ENCODE assay signal across 7 mouse cellular contexts in the genomic region with DNA sequence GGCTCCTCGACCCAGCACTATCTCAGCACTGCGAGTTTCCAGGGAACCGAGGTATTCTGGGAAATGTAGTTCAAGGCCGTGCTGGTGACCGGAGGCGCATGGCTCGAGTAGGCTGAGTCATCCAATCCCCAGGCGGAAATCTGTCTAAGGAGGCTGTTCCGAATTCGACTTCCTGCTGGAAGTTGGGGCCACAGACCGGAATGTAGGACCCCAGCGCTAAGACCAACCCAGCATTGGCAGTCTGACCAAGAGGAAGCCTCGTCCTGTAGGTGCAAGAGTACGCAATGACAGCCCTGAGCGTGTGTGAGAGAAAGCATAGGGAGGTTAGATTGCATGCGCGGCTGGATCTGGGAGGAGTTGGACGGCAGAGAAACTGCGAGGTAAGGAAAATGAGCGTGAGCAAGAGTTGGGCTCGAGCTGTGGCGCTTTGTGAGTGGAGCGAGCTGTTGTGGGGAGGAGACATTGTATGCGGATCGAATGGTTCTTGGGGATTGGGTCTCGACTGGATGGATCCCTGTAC. TPM values are rescaled to one million over a fixed set of nuclear protein-coding genes. Genes with fewer than 3 reads are reported as not detected.
A peak's percentile ranks its signal among the peaks of the same experiment; 100 is the strongest.
DNase-seq lines count a peak whose midpoint lies in the region; ATAC-seq lines count a peak whose summit lies in the region.

Zfp790 (plus strand) TSS at position 205 of the 520 bp plus-strand sequence.

- H3K9me3 ChIP-seq in intestine, embryonic 16.5 days (ENCODE audit: control insufficient read depth, low read length) = no peaks in the 10 kb centered on the region
- H3K9me3 ChIP-seq in midbrain, embryonic 11.5 days (ENCODE audit: control insufficient read depth, low read length) = no peaks in the 10 kb centered on the region

- no peaks in the 10 kb centered on the region for H3K27me3 ChIP-seq in intestine, embryonic 16.5 days (replicated peaks; ENCODE audit: control insufficient read depth, insufficient read depth, low read length)
- no peaks in the 10 kb centered on the region for H3K27me3 ChIP-seq in midbrain, embryonic 11.5 days (ENCODE audit: control insufficient read depth, insufficient read depth, low read length)

- peaks cover 15% of the 10 kb centered on the region for H3K4me1 ChIP-seq in intestine, embryonic 16.5 days (ENCODE audit: control insufficient read depth, insufficient read depth, low read length)
- peaks cover 17% of the 10 kb centered on the region for H3K4me1 ChIP-seq in midbrain, embryonic 11.5 days (ENCODE audit: control insufficient read depth, insufficient read depth, low read length)

- H3K4me2 ChIP-seq in intestine, embryonic 16.5 days (ENCODE audit: low read depth, low read length) = peak within 1 kb of the TSS; percentile 71
- peak within 1 kb of the TSS; percentile 76 for H3K4me2 ChIP-seq in midbrain, embryonic 11.5 days

- under 1% methylated on average over 26 of the region's 26 CpGs for WGBS in intestine, embryonic 16.5 days
- under 1% methylated on average over 26 of the region's 26 CpGs for WGBS in midbrain, embryonic 11.5 days

- intact Hi-C loops in left cerebral cortex, postnatal 36 days (cut with DNase I) = loop anchor here (1.0 to 5.0 kb wide), 3 partner anchors 41 to 91 kb away; partner anchors contain the start of genes Zfp27, Zfp383, Zfp420 and Zfp84

- DNase-seq in adrenal gland, adult 8-10 months = peak; percentile 90
- peak; percentile 88 for DNase-seq in embryo, embryonic 9.5 days (ENCODE audit: extremely low spot score)
- peak; percentile 54 to 84 for DNase-seq in gastrocnemius, postnatal 4 days (ENCODE audit: low spot score in 2 of 2)
- DNase-seq in left cerebral cortex, postnatal 36 days (ENCODE audit: low spot score in 2 of 2) = peak; percentile 91
- peak; percentile 98 for DNase-seq in midbrain, embryonic 11.5 days (ENCODE audit: low spot score, missing footprints)
- DNase-seq in skeletal muscle tissue, adult 2 months (ENCODE audit: low read depth, low spot score) = peak; percentile 87

- peak; percentile 98 for ATAC-seq in intestine, embryonic 16.5 days
- peak; percentile 95 for ATAC-seq in midbrain, embryonic 11.5 days (ENCODE audit: low FRiP score)

- no peaks in the 10 kb centered on the region for H3K36me3 ChIP-seq in intestine, embryonic 16.5 days (ENCODE audit: control insufficient read depth, insufficient read depth, low read length)
- H3K36me3 ChIP-seq in midbrain, embryonic 11.5 days (ENCODE audit: control insufficient read depth, insufficient read depth, low read length) = no peaks in the 10 kb centered on the region

- H3K27ac ChIP-seq in intestine, embryonic 16.5 days (ENCODE audit: low read length) = peak within 1 kb of the TSS; percentile 82
- H3K27ac ChIP-seq in midbrain, embryonic 11.5 days (ENCODE audit: low read depth, low read length) = peak within 1 kb of the TSS; percentile 40

- H3K4me3 ChIP-seq in intestine, embryonic 16.5 days (ENCODE audit: low read length) = peak within 1 kb of the TSS; percentile 61
- H3K4me3 ChIP-seq in midbrain, embryonic 11.5 days (ENCODE audit: low read depth, low read length) = peak within 1 kb of the TSS; percentile 75

- peak within 1 kb of the TSS; percentile 68 for H3K9ac ChIP-seq in intestine, embryonic 16.5 days (ENCODE audit: low read depth, low read length)
- peak within 1 kb of the TSS; percentile 77 for H3K9ac ChIP-seq in midbrain, embryonic 11.5 days (ENCODE audit: low read length)

RNA-seq across cellular contexts. Expression of gene Zfp790, which starts in this region (rescaled TPM):
- 10 to 100 TPM; 18.3 to 25.2 (median 21.9) TPM for total RNA-seq in adrenal gland, adult 8-10 months (2022)
- 10 to 100 TPM; 10.9 to 14.4 TPM for total RNA-seq in gastrocnemius, postnatal 4 days (2021)
- polyA plus RNA-seq in intestine, embryonic 16.5 days (2015; fragmentation: Nextera tagmentation; extraction: Ambion mirVana) = 10.0 and 11.1 TPM in 2 replicates
- total RNA-seq in left cerebral cortex, postnatal 36 days (2021) = 10 to 100 TPM; 21.0 to 21.1 TPM
- 20.6 and 25.3 TPM in 2 replicates for polyA plus RNA-seq in midbrain, embryonic 11.5 days (2014; fragmentation: Nextera tagmentation; extraction: Ambion mirVana)

Comparison
In these comparisons a context has a peak if more than half of its experiments do, and no peak if none do; other contexts are left out.
1. Peak in every context shown above with its lines: DNase-seq, ATAC-seq, H3K4me3 ChIP-seq and H3K27ac ChIP-seq.